In the genomic region with DNA sequence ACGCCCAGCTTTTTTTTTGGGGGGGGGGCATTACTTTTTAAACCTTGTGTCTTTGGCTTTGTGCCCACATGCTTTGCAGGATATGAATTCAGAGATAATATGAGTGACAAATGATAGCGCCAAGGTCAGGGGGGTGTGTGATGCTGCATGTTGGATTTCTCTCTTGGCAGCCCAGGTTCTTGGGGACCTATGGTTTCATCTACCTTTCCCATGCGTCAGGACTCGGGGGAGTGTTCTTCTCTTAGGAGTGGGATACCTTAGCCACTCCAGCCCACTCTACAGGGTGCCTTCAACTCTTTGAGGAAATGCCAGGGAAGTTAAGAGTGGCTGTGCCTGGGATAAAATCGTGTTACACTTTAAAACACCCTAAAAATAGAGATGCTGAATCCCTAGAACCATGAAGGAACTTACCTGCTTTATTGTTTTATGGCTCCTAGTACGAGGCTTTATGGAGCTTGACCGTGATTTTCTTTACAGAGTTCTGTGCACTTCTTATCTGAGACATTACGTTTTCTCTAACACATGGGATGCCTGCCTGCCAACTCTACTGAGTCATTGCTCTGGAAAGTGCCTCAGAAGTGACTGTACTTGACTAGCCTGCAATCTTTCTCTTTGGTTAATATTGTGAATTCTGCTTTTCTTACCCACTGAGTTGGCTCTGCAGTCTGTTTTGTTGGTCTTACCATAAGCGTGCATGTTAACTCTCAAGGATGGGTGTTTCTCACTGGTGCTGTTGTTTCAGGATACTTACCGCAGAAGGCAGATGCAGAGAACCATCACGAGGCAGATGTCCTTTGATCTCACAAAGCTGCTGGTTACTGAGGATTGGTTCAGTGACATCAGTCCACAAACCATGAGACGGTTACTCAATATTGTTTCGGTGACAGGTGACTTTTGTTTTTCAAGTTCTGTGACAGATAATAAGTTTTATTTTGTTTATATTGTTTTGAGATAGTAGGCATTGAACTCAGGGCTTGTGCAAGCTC, we compare ENCODE assay signal across 11 mouse cellular contexts. TPM values are rescaled to one million over a fixed set of nuclear protein-coding genes. Genes with fewer than 3 reads are reported as not detected.
DNase-seq lines count a peak whose midpoint lies in the region; ATAC-seq and TF ChIP-seq lines count a peak whose summit lies in the region.
"Had no signal": no experiment of that assay in that cellular context is flagged by ENCODE, and none has a peak within 500 bp of the region (broad histone marks: within the 10 kb centered on the region; RNA-seq: fewer than 3 reads in every experiment).

No protein-coding gene starts in this region.

- CTCF ChIA-PET in Patski (lab: Charles Lee) = no interaction called here

- no peaks in the 10 kb centered on the region for H3K9me3 ChIP-seq in heart, embryonic 13.5 days
- H3K9me3 ChIP-seq in stomach, embryonic 15.5 days = no peaks in the 10 kb centered on the region
- H3K9me3 ChIP-seq in forebrain, embryonic 13.5 days (replicated peaks) = no peaks in the 10 kb centered on the region
- H3K9me3 ChIP-seq: embryonic facial prominence, embryonic 13.5 days; G1E had no signal

- ATAC-seq in Patski = peak; percentile 39
- ATAC-seq in heart, embryonic 13.5 days (ENCODE audit: extremely low read depth, insufficient number of reproducible peaks, low FRiP score, low TSS enrichment) = no peak
- ATAC-seq in stomach, embryonic 15.5 days (ENCODE audit: insufficient read depth, low FRiP score, low read depth) = no peak
- ATAC-seq in megakaryocyte progenitor cell, adult 5-6 weeks (replicated peaks; ENCODE audit: poor library complexity) = no peak
- no peak for ATAC-seq in forebrain, embryonic 13.5 days

- no peak for TF ChIP-seq CTCF in Patski (IDR thresholded peaks at IDR 0.05)

- peaks cover 96% of the 10 kb centered on the region for H3K36me3 ChIP-seq in heart, embryonic 13.5 days
- peaks cover 34% of the 10 kb centered on the region for H3K36me3 ChIP-seq in stomach, embryonic 15.5 days
- H3K36me3 ChIP-seq in forebrain, embryonic 13.5 days (ENCODE audit: poor library complexity, severe bottlenecking) = peaks cover 92% of the 10 kb centered on the region

- no peak overlapping the region; the same call in 1 of the 2 replicates for H3K4me2 ChIP-seq in heart, embryonic 13.5 days
- no peak overlapping the region for H3K4me2 ChIP-seq in stomach, embryonic 15.5 days
- no peak overlapping the region for H3K4me2 ChIP-seq in forebrain, embryonic 13.5 days
- H3K4me2 ChIP-seq: embryonic facial prominence, embryonic 13.5 days had no signal

- peaks cover 24% of the 10 kb centered on the region for H3K4me1 ChIP-seq in heart, embryonic 13.5 days
- H3K4me1 ChIP-seq in stomach, embryonic 15.5 days = no peaks in the 10 kb centered on the region
- no peaks in the 10 kb centered on the region for H3K4me1 ChIP-seq in forebrain, embryonic 13.5 days

- 64% methylated on average over 13 of the region's 13 CpGs for WGBS in heart, embryonic 13.5 days
- WGBS in stomach, embryonic 15.5 days = 75% methylated on average over 13 of the region's 13 CpGs
- 90% methylated on average over 13 of the region's 13 CpGs for whole genome bisulfite sequencing in forebrain, embryonic 13.5 days

- H3K4me3 ChIP-seq in heart, embryonic 13.5 days = no peak overlapping the region
- H3K4me3 ChIP-seq in stomach, embryonic 15.5 days (replicated peaks) = no peak overlapping the region
- H3K4me3 ChIP-seq in forebrain, embryonic 13.5 days = no peak overlapping the region
- H3K4me3 ChIP-seq: embryonic facial prominence, embryonic 13.5 days had no signal

- POLR2A ChIA-PET in Patski (lab: Charles Lee) = interaction anchor here (0.6 to 1.0 kb wide), 2 partner anchors 27 to 240 kb away, joined by 3 to 4 read pairs; no protein-coding TSS in a partner anchor

- no peaks in the 10 kb centered on the region for H3K27me3 ChIP-seq in Patski
- H3K27me3 ChIP-seq in heart, embryonic 13.5 days (replicated peaks) = no peaks in the 10 kb centered on the region
- H3K27me3 ChIP-seq in stomach, embryonic 15.5 days (replicated peaks) = no peaks in the 10 kb centered on the region
- no peaks in the 10 kb centered on the region for H3K27me3 ChIP-seq in forebrain, embryonic 13.5 days
- H3K27me3 ChIP-seq: embryonic facial prominence, embryonic 13.5 days had no signal

- no peak overlapping the region for H3K9ac ChIP-seq in heart, embryonic 13.5 days
- no peak overlapping the region for H3K9ac ChIP-seq in stomach, embryonic 15.5 days
- H3K9ac ChIP-seq in forebrain, embryonic 13.5 days = no peak overlapping the region
- H3K9ac ChIP-seq: embryonic facial prominence, embryonic 13.5 days had no signal

- peak overlapping the region; percentile 71 for H3K27ac ChIP-seq in heart, embryonic 13.5 days (replicated peaks)
- H3K27ac ChIP-seq in stomach, embryonic 15.5 days = peak overlapping the region; percentile 51; the same call in 1 of the 2 replicates
- no peak overlapping the region for H3K27ac ChIP-seq in forebrain, embryonic 13.5 days
- H3K27ac ChIP-seq: embryonic facial prominence, embryonic 13.5 days had no signal

- peak; percentile 47 for DNase-seq in layer of hippocampus, adult 9-11 months
- no peak for DNase-seq in layer of hippocampus, adult 11-12 months (ENCODE audit: low spot score)
- DNase-seq in Patski (ENCODE audit: low read depth, low spot score) = peak; percentile 17
- no peak for DNase-seq in yolk sac, embryonic 10.5 days (ENCODE audit: low spot score)
- DNase-seq: kidney, postnatal 14 days had no signal

- in situ Hi-C loops in Patski (cut with MboI; ENCODE audit: low pct_unique_long_range_greater_than_20kb) = no loop called here

RNA-seq across cellular contexts. Expression of a gene that starts 38.1 kb away (rescaled TPM):
- polyA plus RNA-seq in Patski (2021) = 77.1 TPM
- 28.2 and 30.1 TPM in 2 replicates for polyA plus RNA-seq in heart, embryonic 13.5 days (2015; fragmentation: Nextera tagmentation; extraction: Ambion mirVana)
- 25.5 and 26.1 TPM in 2 replicates for polyA plus RNA-seq in stomach, embryonic 15.5 days (2015; fragmentation: Nextera tagmentation; extraction: Ambion mirVana)
- total RNA-seq in megakaryocyte progenitor cell, adult 5-6 weeks (2015) = 29.2 and 29.4 TPM in 2 replicates
- total RNA-seq in megakaryocyte progenitor cell, adult 5-6 weeks (2017) = 48.5 and 69.9 TPM in 2 replicates
- 72.4 and 88.3 TPM in 2 replicates for polyA plus RNA-seq in forebrain, embryonic 13.5 days (2015; fragmentation: Nextera tagmentation; extraction: Ambion mirVana)

Comparison
In these comparisons a context has a peak if more than half of its experiments do, and no peak if none do; other contexts are left out.
1. DNase-seq: peak in layer of hippocampus, adult 9-11 months (single experiment) and Patski (single experiment); none in layer of hippocampus, adult 11-12 months (single experiment) and yolk sac, embryonic 10.5 days (single experiment).